Mouse (Mus musculus): ENCODE results near the gene Snx14. TPM values are rescaled to one million over a fixed set of nuclear protein-coding genes. Genes with fewer than 3 reads are reported as not detected.

Snx14 gene
- polyA plus RNA-seq, 1 experiment from 2014 or later = 43.4 TPM

DNA sequence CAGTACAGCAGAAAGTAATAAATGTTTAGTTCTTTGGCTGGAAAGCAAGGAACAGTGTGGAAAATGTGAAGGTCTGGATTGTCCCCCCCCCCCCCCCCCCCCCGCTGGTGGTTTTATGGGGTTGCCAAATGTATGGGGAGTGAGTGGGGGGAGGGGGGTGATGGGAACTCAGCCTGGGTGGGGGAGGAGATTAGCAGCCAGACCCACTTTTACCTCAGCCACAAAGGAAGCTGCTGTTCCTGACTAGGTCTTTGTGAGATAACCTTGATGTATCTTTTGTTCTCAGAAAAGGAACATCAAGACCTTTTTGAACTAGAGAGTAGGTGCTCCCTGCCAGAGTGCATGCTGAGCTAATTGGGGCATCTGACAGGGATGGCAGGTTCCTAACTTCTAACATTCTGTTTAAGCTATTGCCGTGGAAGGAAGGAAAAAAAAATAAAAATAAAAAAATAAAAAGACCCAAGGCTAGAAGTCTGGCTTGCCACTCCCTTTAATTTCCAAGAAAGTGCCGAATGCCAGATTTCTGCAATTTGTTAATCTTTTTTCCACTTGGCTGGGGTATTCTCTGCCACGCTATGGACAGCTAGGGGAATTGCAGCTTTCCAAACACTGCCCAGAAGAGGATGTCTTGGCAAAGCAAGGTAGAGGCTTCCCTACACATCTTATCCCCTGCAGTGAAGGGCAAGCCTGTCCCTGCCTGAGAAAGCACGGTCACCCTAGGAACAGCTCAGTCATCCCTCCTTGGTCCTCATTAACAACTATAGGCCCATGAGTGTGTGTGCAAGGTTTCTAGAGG is 76.5 kb downstream of the Snx14 start:
- Histone ChIP-seq H3K4me1 (ENCODE audit: control insufficient read depth, insufficient read depth, low read length) (peaks cover 8% of the 10 kb centered on the region), H3K4me2 (ENCODE audit: low read length) (no peak overlapping the region), H3K27me3 (ENCODE audit: control insufficient read depth, insufficient read depth, low read depth, low read length) (no peaks in the 10 kb centered on the region), H3K4me3 (ENCODE audit: low read depth, low read length) (no peak overlapping the region), H3K9me3 (replicated peaks; ENCODE audit: control insufficient read depth, low read length, poor library complexity, severe bottlenecking) (no peaks in the 10 kb centered on the region), H3K36me3 (ENCODE audit: control insufficient read depth, insufficient read depth, low read length) (no peaks in the 10 kb centered on the region), H3K27ac (ENCODE audit: low read length) (peak overlapping the region; percentile 22; the same call in 1 of the 2 replicates), H3K9ac (ENCODE audit: low read depth, low read length) (no peak overlapping the region)
- ATAC-seq = peak; percentile 74
- 17% methylated on average over 4 of the region's 5 CpGs for WGBS

DNA sequence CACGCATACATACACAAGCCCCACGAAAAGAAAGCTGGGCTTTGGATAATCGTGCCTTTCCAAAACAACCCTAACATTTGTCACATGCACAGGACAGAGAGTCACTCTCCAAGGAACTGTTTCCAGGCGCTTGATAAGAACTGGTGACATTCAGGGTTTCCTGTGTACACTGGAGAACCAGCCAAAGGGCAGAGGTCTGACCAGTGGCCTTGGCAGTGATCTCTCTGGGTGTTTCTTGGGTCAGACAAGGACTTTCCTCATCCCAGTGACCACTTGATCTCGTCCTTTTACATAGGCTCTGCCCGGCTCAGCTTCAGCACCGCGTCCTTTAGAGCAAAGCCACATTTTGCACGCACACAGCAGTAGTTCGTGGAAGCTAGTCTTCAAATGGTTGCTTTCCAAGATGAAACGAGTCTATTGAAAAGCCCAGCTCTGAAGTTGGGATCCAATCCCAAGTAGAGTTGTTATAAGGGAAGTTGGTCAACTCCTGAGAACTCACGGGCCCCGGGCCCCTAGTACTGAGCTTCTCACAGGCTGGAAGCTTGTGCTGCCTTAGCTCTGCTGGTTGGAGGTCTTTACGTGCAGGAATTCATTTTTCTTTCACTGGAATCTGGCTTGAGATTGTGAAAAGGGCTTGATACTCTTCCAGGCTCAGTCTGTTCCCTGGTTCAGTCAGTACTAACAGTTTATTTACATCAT is 77.4 kb downstream of the Snx14 start:
- no peak for ATAC-seq
- 74% methylated on average over 14 of the region's 14 CpGs for WGBS
- H3K27ac ChIP-seq (ENCODE audit: low read length) = no peak overlapping the region
- no peaks in the 10 kb centered on the region for H3K27me3 ChIP-seq (ENCODE audit: control insufficient read depth, insufficient read depth, low read depth, low read length)
- H3K36me3 ChIP-seq (ENCODE audit: control insufficient read depth, insufficient read depth, low read length) = no peaks in the 10 kb centered on the region
- no peak overlapping the region for H3K9ac ChIP-seq (ENCODE audit: low read depth, low read length)
- H3K4me1 ChIP-seq (ENCODE audit: control insufficient read depth, insufficient read depth, low read length) = peaks cover 8% of the 10 kb centered on the region
- no peak overlapping the region for H3K4me3 ChIP-seq (ENCODE audit: low read depth, low read length)
- H3K9me3 ChIP-seq (replicated peaks; ENCODE audit: control insufficient read depth, low read length, poor library complexity, severe bottlenecking) = no peaks in the 10 kb centered on the region
- no peak overlapping the region for H3K4me2 ChIP-seq (ENCODE audit: low read length)

DNA sequence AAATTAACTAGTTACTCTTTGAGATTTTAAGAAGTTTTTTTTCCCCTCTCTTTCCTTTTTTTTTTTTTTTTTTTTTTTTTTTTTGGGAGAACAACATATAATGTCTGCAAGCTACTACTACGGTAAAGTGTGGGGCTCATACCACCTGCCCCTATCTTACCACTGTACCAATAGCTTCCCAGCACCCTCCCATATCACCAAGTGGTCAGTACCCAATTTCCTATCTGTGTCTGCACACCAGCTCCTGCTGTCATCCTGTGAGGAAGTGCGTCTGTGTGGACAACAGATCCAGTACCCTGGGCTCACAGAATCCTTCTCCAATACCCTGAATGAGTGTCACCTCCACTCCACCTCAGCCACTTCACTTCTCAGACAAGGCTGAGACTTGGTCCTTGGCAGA is 79.6 kb downstream of the Snx14 start:
- no peak for ATAC-seq
- no peaks in the 10 kb centered on the region for H3K36me3 ChIP-seq (ENCODE audit: control insufficient read depth, insufficient read depth, low read length)
- H3K9ac ChIP-seq (ENCODE audit: low read depth, low read length) = no peak overlapping the region
- H3K4me2 ChIP-seq (ENCODE audit: low read length) = no peak overlapping the region
- H3K9me3 ChIP-seq (replicated peaks; ENCODE audit: control insufficient read depth, low read length, poor library complexity, severe bottlenecking) = no peaks in the 10 kb centered on the region
- H3K4me3 ChIP-seq (ENCODE audit: low read depth, low read length) = no peak overlapping the region
- H3K27ac ChIP-seq (ENCODE audit: low read length) = no peak overlapping the region
- H3K4me1 ChIP-seq (ENCODE audit: control insufficient read depth, insufficient read depth, low read length) = peaks cover 8% of the 10 kb centered on the region
- no peaks in the 10 kb centered on the region for H3K27me3 ChIP-seq (ENCODE audit: control insufficient read depth, insufficient read depth, low read depth, low read length)
- WGBS = 95% methylated on average over 2 of the region's 2 CpGs

DNA sequence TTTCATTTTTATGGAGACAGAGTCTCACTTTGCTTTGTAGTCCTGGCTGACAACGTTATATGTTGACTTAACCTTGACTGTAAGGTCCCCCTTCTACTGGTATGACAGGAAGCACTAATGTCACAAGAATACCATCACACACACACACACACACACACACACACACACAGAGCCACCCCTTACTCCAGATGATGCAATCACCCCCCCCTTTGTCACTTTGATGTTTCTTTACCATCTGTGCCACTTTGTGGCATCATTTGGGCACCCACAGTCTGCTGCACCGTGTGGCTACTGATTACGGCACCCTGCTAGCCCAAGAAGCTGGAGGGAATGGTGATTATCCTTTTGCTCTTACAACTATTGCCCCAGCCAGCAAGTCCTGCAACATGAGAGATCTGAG is 81.6 kb downstream of the Snx14 start:
- Histone ChIP-seq H3K4me3 (ENCODE audit: low read depth, low read length) (no peak overlapping the region), H3K27me3 (ENCODE audit: control insufficient read depth, insufficient read depth, low read depth, low read length) (no peaks in the 10 kb centered on the region), H3K36me3 (ENCODE audit: control insufficient read depth, insufficient read depth, low read length) (no peaks in the 10 kb centered on the region), H3K9me3 (replicated peaks; ENCODE audit: control insufficient read depth, low read length, poor library complexity, severe bottlenecking) (no peaks in the 10 kb centered on the region), H3K4me1 (ENCODE audit: control insufficient read depth, insufficient read depth, low read length) (peaks cover 8% of the 10 kb centered on the region), H3K4me2 (ENCODE audit: low read length) (no peak overlapping the region), H3K27ac (ENCODE audit: low read length) (no peak overlapping the region), H3K9ac (ENCODE audit: low read depth, low read length) (no peak overlapping the region)
- ATAC-seq = no peak
- WGBS = 73% methylated on average over 3 of the region's 3 CpGs

- H3K4me2 ChIP-seq (ENCODE audit: low read length) = no peak overlapping the region
- WGBS = 87% methylated on average over 7 of the region's 7 CpGs
- no peaks in the 10 kb centered on the region for H3K9me3 ChIP-seq (replicated peaks; ENCODE audit: control insufficient read depth, low read length, poor library complexity, severe bottlenecking)
- no peak for ATAC-seq
- H3K36me3 ChIP-seq (ENCODE audit: control insufficient read depth, insufficient read depth, low read length) = no peaks in the 10 kb centered on the region
- H3K4me1 ChIP-seq (ENCODE audit: control insufficient read depth, insufficient read depth, low read length) = peaks cover 5% of the 10 kb centered on the region; the same call in 1 of the 2 replicates
- no peaks in the 10 kb centered on the region for H3K27me3 ChIP-seq (ENCODE audit: control insufficient read depth, insufficient read depth, low read depth, low read length)
- H3K4me3 ChIP-seq (ENCODE audit: low read depth, low read length) = no peak overlapping the region
- no peak overlapping the region for H3K27ac ChIP-seq (ENCODE audit: low read length)
- no peak overlapping the region for H3K9ac ChIP-seq (ENCODE audit: low read depth, low read length)
These were observed 85.3 kb downstream of the Snx14 start for GRCm38 (mm10) chr9:88353459-88353858.

- no peak overlapping the region for H3K27ac ChIP-seq (ENCODE audit: low read length)
- no peaks in the 10 kb centered on the region for H3K36me3 ChIP-seq (ENCODE audit: control insufficient read depth, insufficient read depth, low read length)
- ATAC-seq = peak; percentile 51; the same call in 1 of the 2 replicates
- no peak overlapping the region for H3K4me3 ChIP-seq (ENCODE audit: low read depth, low read length)
- H3K9me3 ChIP-seq (replicated peaks; ENCODE audit: control insufficient read depth, low read length, poor library complexity, severe bottlenecking) = no peaks in the 10 kb centered on the region
- H3K4me2 ChIP-seq (ENCODE audit: low read length) = no peak overlapping the region
- 0 out of 2 replicates have a peak overlapping the region, but pooled peaks have one; percentile 25 for H3K9ac ChIP-seq (ENCODE audit: low read depth, low read length)
- peaks cover 5% of the 10 kb centered on the region; the same call in 1 of the 2 replicates for H3K4me1 ChIP-seq (ENCODE audit: control insufficient read depth, insufficient read depth, low read length)
- WGBS = 45% methylated on average over 6 of the region's 6 CpGs
- no peaks in the 10 kb centered on the region for H3K27me3 ChIP-seq (ENCODE audit: control insufficient read depth, insufficient read depth, low read depth, low read length)
These were observed 86.0 kb downstream of the Snx14 start for GRCm38 (mm10) chr9:88352741-88353140.

GRCm38 (mm10) chr9:88351163-88351562 is 87.6 kb downstream of the Snx14 start:
- H3K9me3 ChIP-seq (replicated peaks; ENCODE audit: control insufficient read depth, low read length, poor library complexity, severe bottlenecking) = no peaks in the 10 kb centered on the region
- ATAC-seq = no peak
- H3K27ac ChIP-seq (ENCODE audit: low read length) = no peak overlapping the region
- WGBS = 79% methylated on average over 3 of the region's 3 CpGs
- no peak overlapping the region for H3K9ac ChIP-seq (ENCODE audit: low read depth, low read length)
- no peak overlapping the region for H3K4me2 ChIP-seq (ENCODE audit: low read length)
- H3K4me1 ChIP-seq (ENCODE audit: control insufficient read depth, insufficient read depth, low read length) = peaks cover 5% of the 10 kb centered on the region; the same call in 1 of the 2 replicates
- H3K27me3 ChIP-seq (ENCODE audit: control insufficient read depth, insufficient read depth, low read depth, low read length) = no peaks in the 10 kb centered on the region
- H3K4me3 ChIP-seq (ENCODE audit: low read depth, low read length) = no peak overlapping the region
- no peaks in the 10 kb centered on the region for H3K36me3 ChIP-seq (ENCODE audit: control insufficient read depth, insufficient read depth, low read length)

DNA sequence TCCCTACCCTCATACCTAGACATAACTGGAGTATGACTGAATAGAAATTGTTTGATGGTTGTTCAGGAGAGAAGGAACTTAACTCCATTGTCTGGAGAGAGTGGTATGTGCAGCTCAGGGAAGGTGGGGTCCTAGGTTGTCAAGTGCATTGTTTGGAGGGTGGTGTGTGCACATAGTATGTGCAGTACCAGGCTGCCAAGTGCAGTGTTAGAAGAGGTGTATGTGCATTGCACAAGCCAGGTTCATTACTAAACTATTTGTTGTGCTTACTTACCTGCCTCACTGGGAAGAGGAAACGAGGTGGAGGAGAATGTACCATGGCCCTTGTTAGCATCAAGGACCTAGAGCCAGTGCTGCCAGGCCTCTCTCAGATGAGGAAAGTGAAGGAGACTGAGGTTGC is 88.4 kb downstream of the Snx14 start:
- peaks cover 5% of the 10 kb centered on the region; the same call in 1 of the 2 replicates for H3K4me1 ChIP-seq (ENCODE audit: control insufficient read depth, insufficient read depth, low read length)
- no peak overlapping the region for H3K27ac ChIP-seq (ENCODE audit: low read length)
- H3K9me3 ChIP-seq (replicated peaks; ENCODE audit: control insufficient read depth, low read length, poor library complexity, severe bottlenecking) = no peaks in the 10 kb centered on the region
- no peak for ATAC-seq
- no peaks in the 10 kb centered on the region for H3K27me3 ChIP-seq (ENCODE audit: control insufficient read depth, insufficient read depth, low read depth, low read length)
- H3K4me3 ChIP-seq (ENCODE audit: low read depth, low read length) = no peak overlapping the region
- H3K36me3 ChIP-seq (ENCODE audit: control insufficient read depth, insufficient read depth, low read length) = no peaks in the 10 kb centered on the region
- no peak overlapping the region for H3K9ac ChIP-seq (ENCODE audit: low read depth, low read length)
- no peak overlapping the region for H3K4me2 ChIP-seq (ENCODE audit: low read length)
- WGBS = 84% methylated on average over 1 of the region's 1 CpGs

GRCm38 (mm10) chr9:88348623-88349022 is 90.1 kb downstream of the Snx14 start:
- Histone ChIP-seq H3K27me3 (ENCODE audit: control insufficient read depth, insufficient read depth, low read depth, low read length) (no peaks in the 10 kb centered on the region), H3K4me3 (ENCODE audit: low read depth, low read length) (no peak overlapping the region), H3K36me3 (ENCODE audit: control insufficient read depth, insufficient read depth, low read length) (no peaks in the 10 kb centered on the region), H3K4me1 (ENCODE audit: control insufficient read depth, insufficient read depth, low read length) (peaks cover 5% of the 10 kb centered on the region; the same call in 1 of the 2 replicates), H3K9ac (ENCODE audit: low read depth, low read length) (no peak overlapping the region), H3K4me2 (ENCODE audit: low read length) (no peak overlapping the region), H3K27ac (ENCODE audit: low read length) (no peak overlapping the region), H3K9me3 (replicated peaks; ENCODE audit: control insufficient read depth, low read length, poor library complexity, severe bottlenecking) (no peaks in the 10 kb centered on the region)
- WGBS = 93% methylated on average over 6 of the region's 6 CpGs
- ATAC-seq = no peak
